Mouse (Mus musculus): ENCODE data around the gene Sycn.
"Not testable (repeated sequence)": the region's sequence is repeated elsewhere in the genome, so short reads cannot be mapped to it uniquely, and the experiment has no call there.

Gene Sycn

DNA sequence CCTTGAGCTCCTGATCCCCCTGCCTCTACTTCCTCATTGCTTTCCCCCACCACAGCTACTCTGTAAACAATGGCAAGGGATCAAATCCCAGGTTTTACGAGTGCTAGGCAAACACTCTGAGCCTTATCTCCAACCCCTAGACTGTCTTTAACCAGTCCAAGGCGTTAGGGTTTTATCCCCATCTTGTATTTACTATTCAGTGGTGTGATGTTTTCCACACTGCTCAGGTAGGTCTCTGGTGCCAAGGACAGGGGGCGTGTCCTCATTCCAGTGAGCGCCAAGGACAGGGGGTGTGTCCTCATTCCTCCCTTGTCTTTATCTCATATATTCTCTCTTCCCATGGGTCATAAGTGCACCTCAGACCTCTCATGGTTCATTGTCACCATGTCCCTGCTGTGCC is at the start of gene Sycn:
Sycn (plus strand) TSS at position 360 of the 400 bp plus-strand sequence.
- DNase-seq (ENCODE audit: low read depth, low spot score): no peak

DNA sequence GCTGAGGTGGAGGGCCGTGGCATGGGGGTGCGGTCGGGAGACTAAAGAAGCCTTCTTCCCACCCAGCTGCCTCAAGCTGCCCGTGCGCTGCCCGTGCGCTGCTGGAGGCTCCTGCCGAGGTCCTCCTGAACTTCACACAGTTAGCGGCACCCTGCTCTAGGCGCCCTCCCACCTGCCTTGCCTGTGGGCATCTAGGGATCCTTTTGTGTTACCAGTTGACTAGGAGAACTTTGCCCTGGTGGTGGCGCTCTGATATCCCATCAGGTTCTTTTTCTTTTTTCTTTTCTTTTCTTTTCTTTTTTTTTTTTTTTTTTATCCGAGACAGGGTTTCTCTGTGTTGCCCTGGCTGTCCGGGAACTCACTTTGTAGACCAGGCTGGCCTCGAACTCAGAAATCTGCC is 49.8 kb upstream of the Sycn start:
- no peak for DNase-seq (ENCODE audit: low read depth, low spot score)

DNA sequence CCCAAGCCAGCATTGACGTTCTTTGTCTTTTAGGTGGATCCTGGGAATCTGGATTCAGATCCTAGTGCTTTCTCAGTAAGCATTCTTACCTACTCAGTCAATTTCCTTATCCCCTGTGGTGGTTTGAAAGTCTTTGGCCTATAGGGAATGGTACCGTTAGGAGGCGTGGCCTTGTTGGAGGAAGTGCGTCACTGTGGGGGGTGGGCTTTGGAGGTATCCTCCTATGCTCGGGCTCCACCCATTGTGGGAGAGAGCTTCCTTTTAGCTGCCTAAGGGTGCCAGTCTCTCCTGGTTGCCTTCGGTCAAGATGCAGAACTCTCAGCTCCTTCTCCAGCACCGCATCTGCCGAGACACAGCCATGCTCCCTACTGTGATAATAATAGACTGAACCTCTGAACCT is 48.4 kb upstream of the Sycn start:
- no peak for DNase-seq (ENCODE audit: low read depth, low spot score)

DNA sequence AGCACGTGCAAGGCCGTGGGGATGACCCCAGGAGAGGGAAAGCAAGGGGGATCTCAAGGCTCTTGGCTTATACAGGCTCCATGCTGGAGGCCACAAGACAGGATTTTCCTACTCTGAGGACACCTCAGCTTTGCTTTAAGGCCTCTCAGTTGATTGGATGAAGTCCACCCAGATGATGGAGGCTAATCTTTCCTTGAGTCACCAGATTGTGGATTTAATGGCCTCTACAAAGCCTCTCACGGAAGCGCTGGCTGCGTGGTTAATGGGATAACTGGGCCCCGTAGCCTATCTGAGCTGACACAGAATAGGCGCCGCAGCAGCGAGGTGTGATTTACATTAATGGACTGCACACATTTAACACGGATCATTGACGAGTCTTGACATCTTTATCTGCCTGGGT is 45.3 kb upstream of the Sycn start:
- peak; percentile 50 for DNase-seq (ENCODE audit: low read depth, low spot score)

DNA sequence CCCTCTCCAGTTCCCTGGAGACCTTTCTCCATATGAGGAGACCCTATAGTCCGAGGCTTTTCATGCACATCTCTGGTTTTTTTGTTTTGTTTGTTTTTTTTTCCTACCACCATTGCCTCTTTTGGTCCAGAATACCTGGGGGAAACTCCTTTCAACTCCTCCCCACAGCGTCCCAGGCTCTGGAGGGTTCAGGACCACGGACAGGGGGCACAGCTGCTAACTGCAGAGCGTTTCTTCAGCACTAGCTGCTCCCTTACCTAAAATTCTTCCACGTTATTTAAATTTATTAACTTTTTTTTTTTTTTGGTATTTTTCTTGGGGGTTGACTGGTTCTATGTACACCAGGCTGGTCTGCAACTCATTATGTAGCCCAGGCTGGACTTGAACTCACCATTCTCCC is 35.1 kb upstream of the Sycn start:
- no peak for DNase-seq (ENCODE audit: low read depth, low spot score)

DNA sequence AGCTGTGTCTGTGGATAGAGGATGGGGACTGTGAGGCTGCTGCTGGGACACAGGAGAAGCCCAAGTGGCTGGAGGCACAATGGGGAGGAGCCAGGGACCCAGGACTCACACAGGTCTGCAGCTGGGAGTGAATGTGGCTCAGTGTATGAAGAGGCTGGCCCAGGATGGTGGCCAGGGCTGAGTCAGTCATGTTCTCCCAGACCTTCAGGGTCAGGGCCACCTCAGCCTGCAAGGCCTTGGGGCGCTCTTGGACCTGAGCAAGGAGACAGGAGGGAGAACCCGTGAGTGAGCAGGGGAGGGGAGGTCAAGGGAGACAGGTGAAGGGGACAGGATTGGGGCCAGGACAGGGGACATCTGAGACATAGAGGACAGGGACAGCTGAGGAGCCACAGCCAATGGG is 31.6 kb upstream of the Sycn start:
- not testable (repeated sequence) for DNase-seq (ENCODE audit: low read depth, low spot score)

DNA sequence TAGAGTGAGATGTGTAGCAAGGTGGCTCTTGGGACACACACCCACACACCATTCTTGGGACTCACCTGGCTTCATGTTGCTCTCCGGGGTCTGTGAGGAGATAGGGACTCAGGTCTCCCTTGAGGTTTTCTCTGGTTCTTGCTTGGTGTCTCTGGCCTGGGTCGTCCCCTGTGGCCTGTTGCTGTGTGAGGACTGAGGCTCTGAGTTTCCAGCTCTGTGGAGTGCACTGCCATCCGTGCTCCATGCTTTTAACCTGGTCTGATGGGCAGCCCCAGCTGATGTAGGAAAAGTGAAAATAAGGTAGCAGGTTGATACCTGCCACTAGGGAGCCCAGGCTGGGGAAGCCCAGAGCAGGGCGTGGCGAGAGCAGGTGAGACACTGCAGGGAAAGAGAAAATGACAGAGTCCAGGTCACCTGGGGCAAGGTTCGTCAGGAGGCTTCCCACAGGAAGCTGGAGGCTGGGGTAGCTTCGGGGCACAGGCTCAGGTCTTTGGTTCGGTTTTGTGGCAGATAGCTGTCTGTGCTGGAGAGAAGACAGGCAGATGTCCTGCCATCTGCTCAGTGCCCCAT is 30.2 kb upstream of the Sycn start, which contains the start of gene Ifnl2:
Ifnl2 (minus strand) TSS at position 51 of the 570 bp plus-strand sequence.
- DNase-seq (ENCODE audit: low read depth, low spot score): not testable (repeated sequence)

DNA sequence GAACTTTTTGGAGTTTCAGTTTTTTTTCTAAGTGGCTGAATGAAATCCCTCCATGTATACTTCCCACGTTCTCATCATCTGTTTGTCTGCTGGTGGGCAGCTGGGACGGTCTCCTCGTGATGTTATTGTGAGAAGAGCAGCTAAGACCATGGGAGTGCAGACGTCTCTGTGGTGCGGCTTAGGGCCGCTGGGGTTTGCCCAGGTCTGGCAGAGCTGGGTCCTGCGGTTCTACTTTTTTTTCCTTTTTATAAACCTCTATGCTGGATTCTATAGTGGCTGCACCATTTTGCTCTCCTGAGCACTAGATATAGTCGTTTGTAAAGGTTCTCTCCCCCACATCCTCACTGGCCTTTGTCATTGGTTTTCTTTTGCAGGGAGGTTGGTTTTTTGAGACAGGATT is 29.2 kb upstream of the Sycn start:
- DNase-seq (ENCODE audit: low read depth, low spot score): no peak

DNA sequence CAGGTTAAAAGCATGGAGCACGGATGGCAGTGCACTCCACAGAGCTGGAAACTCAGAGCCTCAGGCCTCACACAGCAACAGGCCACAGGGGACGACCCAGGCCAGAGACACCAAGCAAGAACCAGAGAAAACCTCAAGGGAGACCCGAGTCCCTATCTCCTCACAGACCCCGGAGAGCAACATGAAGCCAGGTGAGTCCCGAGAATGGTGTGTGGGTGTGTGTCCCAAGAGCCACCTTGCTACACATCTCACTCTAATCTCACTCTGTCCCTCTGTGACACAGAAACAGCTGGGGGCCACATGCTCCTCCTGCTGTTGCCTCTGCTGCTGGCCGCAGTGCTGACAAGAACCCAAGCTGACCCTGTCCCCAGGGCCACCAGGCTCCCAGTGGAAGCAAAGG is 18.1 kb upstream of the Sycn start, which contains the start of gene Ifnl3:
Ifnl3 (plus strand) TSS at position 301 of the 400 bp plus-strand sequence.
- DNase-seq (ENCODE audit: low read depth, low spot score): not testable (repeated sequence)

DNA sequence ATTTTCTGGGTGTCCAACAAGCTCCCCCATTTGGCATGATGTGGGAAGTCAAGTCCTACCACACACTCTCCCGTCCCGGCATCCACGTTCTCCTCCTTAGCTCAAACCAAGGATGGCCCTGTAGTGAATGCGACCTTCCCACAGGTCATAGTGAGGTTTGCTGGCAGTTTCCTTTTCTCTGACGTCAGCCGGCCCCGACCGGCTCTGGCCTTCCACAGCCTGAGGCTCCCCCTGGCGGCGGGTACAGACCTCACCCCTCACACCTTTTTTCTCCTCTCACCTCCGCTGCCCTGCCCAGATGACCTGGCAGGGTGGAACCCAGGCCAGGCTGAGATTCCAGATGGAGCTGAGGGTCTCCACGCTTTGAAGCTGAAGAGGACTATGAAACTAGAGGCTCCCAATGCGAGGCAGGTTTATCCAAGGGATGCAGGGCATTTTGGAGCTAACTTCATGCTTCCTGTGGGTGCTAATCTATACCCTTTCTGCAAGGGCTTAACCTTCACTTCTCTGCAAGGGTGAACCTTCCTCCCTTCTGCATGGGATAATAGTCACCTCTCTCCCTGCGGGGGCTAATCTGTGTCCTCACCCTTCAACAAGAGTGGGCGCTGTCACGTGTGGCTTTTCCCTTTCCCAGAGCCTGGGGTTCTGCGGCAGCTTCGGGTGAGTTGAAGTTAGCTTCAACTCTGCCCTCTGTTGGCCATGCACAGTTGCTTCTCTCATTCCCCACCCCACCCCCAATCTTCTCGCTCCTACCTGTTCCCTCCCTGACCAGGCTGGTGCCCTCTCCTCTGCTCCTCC is 12.6 kb upstream of the Sycn start:
- DNase-seq (ENCODE audit: low read depth, low spot score): peak; percentile 32

DNA sequence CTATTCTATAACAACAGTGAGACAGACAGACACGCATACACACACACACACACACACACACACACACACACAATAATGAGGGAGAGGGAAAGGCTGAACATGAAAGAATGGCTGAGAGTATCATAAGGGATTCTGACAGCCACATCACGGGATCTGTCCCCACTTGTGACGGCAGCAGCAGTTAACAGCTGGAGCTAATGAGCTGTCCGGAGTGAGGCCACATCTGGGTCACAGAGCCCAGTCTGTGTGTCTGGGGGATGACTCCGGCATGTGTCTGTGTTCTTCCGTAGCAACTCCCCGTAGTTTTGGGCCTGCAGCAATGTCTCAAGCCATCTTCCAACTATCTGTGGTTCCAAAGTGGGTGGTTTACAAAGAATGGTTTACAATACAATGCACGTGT is 8.7 kb upstream of the Sycn start:
- DNase-seq (ENCODE audit: low read depth, low spot score): no peak

DNA sequence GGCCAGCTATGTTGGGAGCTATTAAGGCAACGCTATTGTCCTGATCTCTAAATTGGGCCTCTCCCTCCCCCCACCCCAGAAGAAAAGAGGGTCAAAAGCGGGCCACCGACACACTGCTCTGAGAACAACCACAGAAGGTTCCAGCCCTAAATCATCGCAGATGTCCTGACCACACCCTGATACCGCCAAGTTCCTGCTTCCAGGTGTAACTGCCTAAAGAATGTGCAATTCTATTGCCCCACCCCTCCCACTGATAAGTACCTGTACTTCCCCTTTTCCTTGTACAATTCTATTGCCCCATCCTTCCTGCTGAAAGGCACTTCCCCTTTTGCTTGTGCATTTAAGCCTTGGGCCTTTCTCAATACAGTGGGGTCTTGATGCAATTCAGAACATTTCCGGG is 1.8 kb upstream of the Sycn start:
- not testable (repeated sequence) for DNase-seq (ENCODE audit: low read depth, low spot score)

DNA sequence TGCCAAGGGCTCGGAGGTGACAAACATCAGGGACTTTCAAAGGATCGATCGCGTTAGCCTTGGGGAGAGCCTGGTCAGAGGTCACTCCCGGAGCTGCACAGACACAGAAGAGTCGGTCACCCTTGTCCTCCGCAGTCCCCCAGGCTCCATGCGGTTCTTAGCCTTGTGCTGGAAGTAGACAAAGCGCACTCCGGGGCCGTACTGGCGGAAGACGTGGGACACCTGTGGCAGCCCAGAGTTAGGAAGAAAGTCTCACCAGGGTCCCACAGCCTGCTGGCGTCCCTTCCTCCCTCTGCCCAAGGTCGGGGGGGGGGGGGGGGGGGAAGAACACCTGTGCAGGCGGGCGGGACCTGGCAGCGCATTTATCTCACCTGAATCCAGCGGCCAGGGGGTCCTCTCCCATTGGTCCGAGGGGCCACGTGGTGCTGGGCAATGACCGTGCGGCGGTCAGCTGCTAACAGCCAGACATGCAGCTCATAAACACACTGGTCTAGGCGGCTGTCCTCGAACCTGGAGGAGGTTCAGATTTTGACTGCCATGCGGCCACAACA is 3.4 kb downstream of the Sycn start:
- DNase-seq (ENCODE audit: low read depth, low spot score): no peak

DNA sequence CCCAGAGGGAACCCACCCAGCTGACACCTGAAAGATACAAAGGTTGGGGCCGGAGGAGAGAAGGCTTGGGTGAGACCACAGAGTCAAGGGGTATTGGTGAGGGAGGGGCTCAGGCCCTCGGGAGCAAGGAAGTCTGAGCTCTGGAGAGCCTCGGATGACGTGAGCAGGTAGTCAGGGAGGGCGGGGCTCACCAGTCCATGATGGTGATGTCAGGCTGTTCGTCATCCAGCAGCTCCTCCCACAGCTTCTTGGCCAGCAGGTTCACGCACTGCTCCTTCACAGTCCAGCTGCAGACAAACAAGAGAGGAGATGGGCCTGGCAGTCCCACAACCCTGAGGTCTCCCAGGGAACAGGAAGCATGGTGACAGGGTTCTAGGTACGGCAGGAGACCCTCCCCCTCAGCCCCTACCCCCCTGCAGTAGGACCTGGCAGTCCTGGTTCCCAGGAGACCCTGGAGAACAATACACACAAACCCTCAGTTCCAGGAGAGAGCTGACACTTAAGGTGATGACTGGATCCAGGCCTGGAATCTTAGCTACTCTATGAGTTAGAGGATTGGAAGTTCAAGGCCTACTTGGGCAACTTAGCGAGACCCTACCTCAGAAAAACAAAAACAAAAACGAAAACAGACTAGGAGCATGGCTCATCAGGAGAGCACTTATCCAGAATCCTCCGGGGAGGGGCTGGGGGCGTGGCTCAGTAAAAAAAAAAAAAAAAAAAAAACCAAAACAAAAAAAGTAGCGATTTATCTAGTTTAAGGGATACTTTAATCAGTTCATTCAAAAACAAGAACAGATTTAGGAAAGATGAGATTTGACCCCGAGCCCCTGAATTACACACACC is 4.6 kb downstream of the Sycn start:
- no peak for DNase-seq (ENCODE audit: low read depth, low spot score)

DNA sequence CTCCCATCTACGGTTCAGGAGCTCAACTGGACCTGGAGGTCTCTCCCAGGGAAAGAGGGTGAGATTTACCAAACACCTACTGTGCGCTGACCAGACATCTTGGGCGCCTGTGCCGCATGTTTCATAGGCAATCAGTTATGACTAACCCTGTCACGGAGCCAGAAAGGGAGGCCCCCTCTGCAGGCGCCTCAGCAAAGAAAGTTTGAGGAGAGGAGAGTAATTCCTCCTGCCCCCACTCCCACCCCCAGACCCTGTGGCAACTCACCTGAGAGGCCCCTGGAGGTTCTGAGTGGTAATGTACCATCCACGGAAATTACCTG is 5.2 kb downstream of the Sycn start:
- no peak for DNase-seq (ENCODE audit: low read depth, low spot score)

DNA sequence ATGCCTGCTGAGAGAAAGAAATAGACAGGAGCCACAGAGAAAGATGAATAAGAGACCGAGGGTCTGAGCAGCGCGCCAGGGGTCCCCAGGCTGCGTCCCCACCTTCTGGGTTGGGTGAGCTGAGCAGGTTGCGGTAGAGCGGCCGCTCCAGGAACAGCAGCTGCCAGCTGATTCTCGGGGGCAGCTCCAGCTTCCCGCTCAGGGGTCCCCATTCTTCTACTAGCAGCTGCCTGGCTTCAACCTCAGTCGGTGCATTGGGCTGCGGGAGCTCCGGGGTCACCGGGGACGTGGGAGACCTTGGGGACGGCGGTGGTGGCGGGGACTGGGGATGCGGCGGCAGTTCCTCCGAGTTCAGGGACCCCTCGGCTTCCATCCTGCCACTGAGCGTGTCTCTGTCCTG is 6.0 kb downstream of the Sycn start:
- no peak for DNase-seq (ENCODE audit: low read depth, low spot score)

DNA sequence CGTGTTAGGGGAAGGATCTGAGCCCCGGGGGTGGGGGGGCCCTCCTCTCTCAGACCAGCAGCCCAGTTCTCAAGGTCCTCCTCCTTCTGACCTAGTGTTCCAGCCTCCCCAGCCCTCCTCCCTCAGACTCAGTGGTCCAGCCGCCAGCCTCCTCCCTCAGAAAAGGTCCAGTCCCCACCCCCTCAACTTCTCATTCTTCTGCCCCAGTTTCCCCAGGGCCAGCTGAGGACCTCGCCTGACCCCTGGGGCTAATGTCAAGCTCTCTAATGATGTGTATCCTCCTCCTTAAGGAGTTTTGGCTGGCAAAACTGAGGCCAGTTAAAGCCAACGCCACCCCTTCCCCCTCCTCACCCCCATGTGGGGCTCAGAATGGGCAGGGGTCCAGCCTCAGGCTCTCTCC is 6.5 kb downstream of the Sycn start, which contains the start of gene Nccrp1:
Nccrp1 (minus strand) TSS at position 101 of the 400 bp plus-strand sequence.
- no peak for DNase-seq (ENCODE audit: low read depth, low spot score)

DNA sequence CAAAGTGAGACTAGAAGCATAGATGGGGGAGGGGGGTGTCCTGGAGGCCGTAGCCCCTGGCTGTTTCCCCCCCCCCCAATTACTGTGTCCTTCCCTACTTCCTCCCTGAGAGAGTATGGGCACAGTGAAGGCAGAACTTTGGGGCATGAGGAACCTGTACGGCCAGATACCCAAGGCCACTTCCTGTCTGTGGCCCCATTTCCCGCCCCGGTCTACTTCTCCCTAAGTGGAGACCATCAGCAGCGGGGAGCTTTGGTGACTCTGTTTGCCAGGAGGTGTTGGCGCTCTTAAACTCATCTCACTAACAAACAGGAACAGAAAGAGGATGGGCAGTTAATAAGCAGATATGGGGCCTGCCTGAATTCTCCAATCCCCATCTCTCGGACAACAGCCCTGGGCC is 6.9 kb downstream of the Sycn start:
- DNase-seq (ENCODE audit: low read depth, low spot score): no peak

DNA sequence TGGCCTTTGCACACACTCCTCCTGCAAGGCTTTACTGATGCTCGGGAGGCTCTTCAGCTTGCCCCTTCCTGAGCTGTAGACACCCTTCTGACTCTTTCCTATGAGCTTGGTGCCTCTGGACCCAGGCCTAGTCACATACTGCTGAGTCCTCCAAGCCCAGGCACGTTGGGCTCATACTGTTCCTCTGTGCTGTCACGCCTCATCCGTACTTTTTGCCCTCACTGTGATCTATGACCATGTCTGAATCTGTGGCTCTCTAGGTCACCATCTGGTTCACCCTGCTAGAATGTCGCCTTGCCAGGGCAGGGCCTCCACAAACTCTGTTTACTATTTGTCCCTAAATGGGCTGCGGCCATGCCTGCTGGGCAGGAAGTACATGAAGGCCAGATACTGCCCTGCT is 12.4 kb downstream of the Sycn start:
- DNase-seq (ENCODE audit: low read depth, low spot score): no peak

DNA sequence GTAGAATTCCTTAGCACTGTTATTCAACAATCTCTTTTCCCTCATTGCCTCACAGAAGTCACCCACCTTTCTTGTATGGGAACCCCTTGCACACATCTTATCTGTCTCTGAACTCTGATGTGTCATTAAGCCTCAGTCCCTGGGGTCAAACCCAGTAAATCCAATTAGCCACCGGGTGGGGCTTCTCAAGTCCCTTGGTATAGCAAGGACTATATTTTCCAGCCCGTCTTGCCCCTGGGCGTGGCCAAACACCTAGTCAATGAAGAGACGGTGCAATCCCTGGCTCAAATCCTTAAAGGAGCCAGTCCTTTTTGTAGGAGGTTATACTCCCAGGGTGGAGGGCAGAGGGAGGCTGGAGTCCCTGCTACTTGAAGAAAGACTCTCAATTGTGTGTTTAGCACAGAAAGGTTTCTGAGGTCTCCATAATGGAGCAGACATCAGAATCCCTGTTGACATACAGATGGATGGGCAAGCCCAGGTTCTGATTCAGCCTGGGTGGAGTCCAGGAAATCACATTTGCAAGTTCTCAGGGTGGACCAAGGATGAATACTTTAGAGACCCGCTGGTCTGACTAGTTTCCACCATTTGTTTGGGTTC is 15.4 kb downstream of the Sycn start:
- no peak for DNase-seq (ENCODE audit: low read depth, low spot score)

DNA sequence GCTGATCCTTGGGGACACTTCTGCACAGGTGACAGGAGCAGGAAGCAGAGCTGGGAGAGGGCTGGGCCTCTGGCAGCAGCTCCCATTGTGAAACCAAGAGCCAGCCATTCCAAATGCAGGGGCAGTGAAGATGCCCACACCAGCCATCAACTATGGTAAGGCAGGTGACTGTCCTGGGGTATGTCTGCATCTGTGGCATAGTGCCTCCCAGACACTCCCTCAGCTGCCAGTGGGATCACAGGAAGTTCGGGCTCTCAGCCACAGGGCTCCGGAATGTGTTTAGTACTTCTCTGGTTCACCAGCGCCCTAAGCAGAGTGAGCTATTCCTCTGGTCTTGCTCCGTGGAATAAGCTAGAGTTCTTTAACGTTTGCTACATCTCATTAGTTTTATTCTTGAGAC is 16.4 kb downstream of the Sycn start:
- DNase-seq (ENCODE audit: low read depth, low spot score): no peak

DNA sequence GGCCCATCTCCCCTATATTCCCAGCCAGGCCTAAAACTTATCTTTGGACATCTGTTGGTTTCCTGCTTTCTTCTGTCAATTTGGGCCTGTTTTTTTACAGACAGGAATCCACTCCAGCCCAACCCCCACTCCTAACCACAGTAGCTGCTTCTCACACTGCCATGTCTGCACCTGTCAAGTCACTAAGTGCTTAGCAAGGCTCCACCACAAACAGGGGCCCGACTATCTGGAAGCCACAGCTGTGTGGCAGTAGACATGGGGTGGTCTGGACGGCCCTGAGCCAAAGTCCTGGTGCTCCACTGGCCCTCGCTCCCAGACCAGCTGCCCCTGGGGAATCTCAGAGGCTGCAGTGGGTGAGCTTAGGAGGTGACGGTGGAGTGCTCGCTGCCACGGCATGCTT is 17.0 kb downstream of the Sycn start:
- DNase-seq (ENCODE audit: low read depth, low spot score): no peak

Data from retina, adult 2 months (tissue).